Mouse (Mus musculus) olfactory bulb, adult 2 months (tissue): ENCODE results near the gene Fahd1.

Experiments
- CTCF ChIP-seq: fragments of 200-500 bp; IDR thresholded peaks from 2 replicates; pipeline ENCODE4 v1.5.1; 2012; ENCODE audit warnings: low read depth, mild to moderate bottlenecking, low read length, moderate library complexity; ENCODE audit not compliant: insufficient read depth
- POLR2A ChIP-seq: fragments of 200-500 bp; IDR thresholded peaks from 2 replicates; pipeline ENCODE4 v1.6.1; 2012; ENCODE audit warnings: mild to moderate bottlenecking, low read depth, low read length, moderate library complexity; ENCODE audit not compliant: insufficient read depth

GRCm38 (mm10) chr17:24899153-24899552, 49.0 kb upstream of the Fahd1 start:
- TF ChIP-seq CTCF (no peak), POLR2A (no peak)
